Mouse (Mus musculus) embryonic facial prominence, embryonic 13.5 days (tissue): Measurements from ENCODE around the gene Cubn. TPM values are rescaled to one million over a fixed set of nuclear protein-coding genes. Genes with fewer than 3 reads are reported as not detected.

Experiments used
- ATAC-seq: fragments of 200-750 bp; cut with Nextera tagmentation; 2 replicates; pipeline ENCODE4 v1.8.0; 2017; ENCODE audit warnings: low read depth; ENCODE audit not compliant: insufficient number of reproducible peaks, insufficient read depth, low FRiP score, low TSS enrichment
- H3K27ac ChIP-seq: fragments of 300-500 bp; sonication (generic); 2 replicates; pipeline ENCODE4 v1.5.1; 2015; ENCODE audit warnings: moderate library complexity, mild to moderate bottlenecking, inconsistent platforms
- H3K27me3 ChIP-seq: fragments of 300-500 bp; sonication (generic); 2 replicates; pipeline ENCODE4 v1.6.1; 2015; ENCODE audit warnings: mild to moderate bottlenecking, inconsistent platforms
- H3K36me3 ChIP-seq: fragments of 300-500 bp; sonication (generic); 2 replicates; pipeline ENCODE4 v1.6.1; 2015; ENCODE audit warnings: mild to moderate bottlenecking, inconsistent platforms
- H3K4me1 ChIP-seq: fragments of 300-500 bp; sonication (generic); 2 replicates; pipeline ENCODE4 v1.6.1; 2015; ENCODE audit warnings: inconsistent platforms
- H3K4me2 ChIP-seq: fragments of 300-500 bp; sonication (generic); 2 replicates; pipeline ENCODE4 v1.6.1; 2015; ENCODE audit warnings: moderate library complexity, mild to moderate bottlenecking, inconsistent platforms
- H3K4me3 ChIP-seq: fragments of 300-500 bp; sonication (generic); 2 replicates; pipeline ENCODE4 v1.5.1; 2015; ENCODE audit warnings: mild to moderate bottlenecking, inconsistent platforms
- H3K9ac ChIP-seq: fragments of 300-500 bp; sonication (generic); 2 replicates; pipeline ENCODE4 v1.6.1; 2015; ENCODE audit warnings: mild to moderate bottlenecking, inconsistent platforms
- H3K9me3 ChIP-seq: fragments of 300-500 bp; sonication (generic); 2 replicates; pipeline ENCODE4 v1.6.1; 2016; ENCODE audit warnings: inconsistent platforms
- WGBS: fragments of 180-500 bp; shearing (Covaris S2); methylation state at CpG from one replicate; pipeline ENCODE4 v1.1.7; 2015; ENCODE audit warnings: mixed read lengths; 5-methylcytosine and 5-hydroxymethylcytosine counted together
- polyA plus RNA-seq: library from polyadenylated mRNA; unstranded; fragments of >200 nt; fragmentation: Nextera tagmentation; extraction: Ambion mirVana; gene quantifications from 2 replicates; pipeline ENCODE4 v1.2.1, GENCODE M21; 2015

The Cubn gene
- polyA plus RNA-seq, 1 experiment from 2014 or later: 0.14 TPM

- H3K9ac ChIP-seq: no peak overlapping the region
- no peaks in the 10 kb centered on the region for H3K9me3 ChIP-seq
- no peak for ATAC-seq
- H3K36me3 ChIP-seq: no peaks in the 10 kb centered on the region
- peaks cover 12% of the 10 kb centered on the region for H3K4me1 ChIP-seq
- no peaks in the 10 kb centered on the region for H3K27me3 ChIP-seq
- 92% methylated on average over 4 of the region's 4 CpGs for WGBS
- H3K27ac ChIP-seq: no peak overlapping the region
- H3K4me3 ChIP-seq: no peak overlapping the region
- no peak overlapping the region for H3K4me2 ChIP-seq
Measured at GRCm38 (mm10) chr2:13268681-13269293, 222.8 kb downstream of the Cubn start.

- H3K4me3 ChIP-seq: no peak overlapping the region
- H3K4me1 ChIP-seq: peaks cover 6% of the 10 kb centered on the region; the same call in 1 of the 2 replicates
- 47% methylated on average over 4 of the region's 4 CpGs for WGBS
- 0 out of 2 replicates have a peak, but pooled peaks cover 4% of the 10 kb centered on the region for H3K36me3 ChIP-seq
- H3K27me3 ChIP-seq: no peaks in the 10 kb centered on the region
- H3K9ac ChIP-seq: no peak overlapping the region
- no peak overlapping the region for H3K4me2 ChIP-seq
- H3K9me3 ChIP-seq: no peaks in the 10 kb centered on the region
- no peak for ATAC-seq
- no peak overlapping the region for H3K27ac ChIP-seq
Measured at GRCm38 (mm10) chr2:13264875-13265274, 226.7 kb downstream of the Cubn start.

GRCm38 (mm10) chr2:13263150-13263549, 228.5 kb downstream of the Cubn start:
- no peak for ATAC-seq
- H3K4me2 ChIP-seq: no peak overlapping the region
- H3K4me1 ChIP-seq: peaks cover 4% of the 10 kb centered on the region; the same call in 1 of the 2 replicates
- WGBS: 40% methylated on average over 4 of the region's 4 CpGs
- no peaks in the 10 kb centered on the region for H3K9me3 ChIP-seq
- H3K27me3 ChIP-seq: no peaks in the 10 kb centered on the region
- no peak overlapping the region for H3K9ac ChIP-seq
- H3K36me3 ChIP-seq: 0 out of 2 replicates have a peak, but pooled peaks cover 4% of the 10 kb centered on the region
- H3K27ac ChIP-seq: no peak overlapping the region
- no peak overlapping the region for H3K4me3 ChIP-seq

- H3K4me3 ChIP-seq: no peak overlapping the region
- WGBS: 66% methylated on average over 2 of the region's 2 CpGs
- no peak overlapping the region for H3K4me2 ChIP-seq
- no peaks in the 10 kb centered on the region for H3K27me3 ChIP-seq
- peaks cover 4% of the 10 kb centered on the region; the same call in 1 of the 2 replicates for H3K4me1 ChIP-seq
- no peak for ATAC-seq
- no peak overlapping the region for H3K27ac ChIP-seq
- peaks cover 16% of the 10 kb centered on the region for H3K36me3 ChIP-seq
- no peaks in the 10 kb centered on the region for H3K9me3 ChIP-seq
- no peak overlapping the region for H3K9ac ChIP-seq
Measured at GRCm38 (mm10) chr2:13258606-13259005, 233.0 kb downstream of the Cubn start.

GRCm38 (mm10) chr2:13240711-13241110, 250.9 kb downstream of the Cubn start:
- peaks cover 2% of the 10 kb centered on the region; the same call in 1 of the 2 replicates for H3K36me3 ChIP-seq
- 56% methylated on average over 9 of the region's 9 CpGs for WGBS
- H3K27me3 ChIP-seq: no peaks in the 10 kb centered on the region
- no peak overlapping the region for H3K27ac ChIP-seq
- no peak overlapping the region for H3K9ac ChIP-seq
- no peaks in the 10 kb centered on the region for H3K9me3 ChIP-seq
- H3K4me1 ChIP-seq: no peaks in the 10 kb centered on the region
- H3K4me3 ChIP-seq: no peak overlapping the region
- no peak overlapping the region for H3K4me2 ChIP-seq
- ATAC-seq: no peak

- Histone ChIP-seq H3K9ac (no peak overlapping the region), H3K4me1 (peaks cover 13% of the 10 kb centered on the region), H3K36me3 (0 out of 2 replicates have a peak, but pooled peaks cover 2% of the 10 kb centered on the region), H3K4me3 (no peak overlapping the region), H3K27me3 (no peaks in the 10 kb centered on the region), H3K4me2 (no peak overlapping the region), H3K27ac (no peak overlapping the region), H3K9me3 (no peaks in the 10 kb centered on the region)
- ATAC-seq: no peak
- WGBS: 68% methylated on average over 8 of the region's 8 CpGs
Measured at GRCm38 (mm10) chr2:13237140-13237901, 254.3 kb downstream of the Cubn start.

- WGBS: 72% methylated on average over 5 of the region's 5 CpGs
- Histone ChIP-seq H3K4me3 (no peak overlapping the region), H3K27me3 (no peaks in the 10 kb centered on the region), H3K27ac (no peak overlapping the region), H3K9ac (no peak overlapping the region), H3K4me1 (peaks cover 13% of the 10 kb centered on the region), H3K4me2 (no peak overlapping the region), H3K9me3 (no peaks in the 10 kb centered on the region), H3K36me3 (0 out of 2 replicates have a peak, but pooled peaks cover 2% of the 10 kb centered on the region)
- ATAC-seq: no peak
Measured at GRCm38 (mm10) chr2:13235696-13236095, 255.9 kb downstream of the Cubn start.

- Histone ChIP-seq H3K4me3 (no peak overlapping the region), H3K36me3 (0 out of 2 replicates have a peak, but pooled peaks cover 2% of the 10 kb centered on the region), H3K4me2 (no peak overlapping the region), H3K27ac (no peak overlapping the region), H3K9ac (no peak overlapping the region), H3K4me1 (peaks cover 13% of the 10 kb centered on the region), H3K27me3 (no peaks in the 10 kb centered on the region), H3K9me3 (no peaks in the 10 kb centered on the region)
- 90% methylated on average over 10 of the region's 10 CpGs for WGBS
- no peak for ATAC-seq
Measured at GRCm38 (mm10) chr2:13234796-13235195, 256.8 kb downstream of the Cubn start.

GRCm38 (mm10) chr2:13233902-13234301, 257.7 kb downstream of the Cubn start:
- Histone ChIP-seq H3K4me2 (no peak overlapping the region), H3K27ac (no peak overlapping the region), H3K4me1 (peaks cover 13% of the 10 kb centered on the region), H3K4me3 (no peak overlapping the region), H3K36me3 (no peaks in the 10 kb centered on the region), H3K9ac (no peak overlapping the region), H3K9me3 (no peaks in the 10 kb centered on the region), H3K27me3 (no peaks in the 10 kb centered on the region)
- ATAC-seq: no peak
- WGBS: 73% methylated on average over 7 of the region's 7 CpGs

GRCm38 (mm10) chr2:13233254-13233835, 258.3 kb downstream of the Cubn start:
- Histone ChIP-seq H3K27me3 (no peaks in the 10 kb centered on the region), H3K9me3 (no peaks in the 10 kb centered on the region), H3K27ac (no peak overlapping the region), H3K36me3 (no peaks in the 10 kb centered on the region), H3K4me1 (peaks cover 13% of the 10 kb centered on the region), H3K9ac (no peak overlapping the region), H3K4me2 (peak overlapping the region; percentile 12; the same call in 1 of the 2 replicates), H3K4me3 (no peak overlapping the region)
- 50% methylated on average over 12 of the region's 12 CpGs for WGBS
- ATAC-seq: no peak

- no peak for ATAC-seq
- H3K4me2 ChIP-seq: no peak overlapping the region
- no peak overlapping the region for H3K9ac ChIP-seq
- H3K9me3 ChIP-seq: no peaks in the 10 kb centered on the region
- no peaks in the 10 kb centered on the region for H3K36me3 ChIP-seq
- no peak overlapping the region for H3K27ac ChIP-seq
- H3K4me1 ChIP-seq: peaks cover 13% of the 10 kb centered on the region
- H3K27me3 ChIP-seq: no peaks in the 10 kb centered on the region
- H3K4me3 ChIP-seq: no peak overlapping the region
- 79% methylated on average over 6 of the region's 6 CpGs for WGBS
Measured at GRCm38 (mm10) chr2:13232305-13232704, 259.3 kb downstream of the Cubn start.
